Mouse (Mus musculus) E14TG2a.4 (cell line): ENCODE measurements at regions not wholly inside any gene's neighbourhood (a gene's known extent, or its start where the extent isn't known, plus 50 kb on each side); places are given as distances from the start of the nearest gene placed in this dataset.

Experiments
- H3K27me3 ChIP-seq: 2 replicates; pipeline ENCODE4 v1.6.1; 2014; ENCODE audit warnings: low read length, control low read depth; ENCODE audit not compliant: insufficient read depth
- H3K36me3 ChIP-seq: 2 replicates; pipeline ENCODE4 v1.6.1; 2014; ENCODE audit warnings: low read length, control low read depth; ENCODE audit not compliant: insufficient read depth
- H3K4me1 ChIP-seq: replicated peaks from 2 replicates; pipeline ENCODE4 v1.6.1; 2014; ENCODE audit warnings: low read depth, low read length, control low read depth
- H3K4me3 ChIP-seq: replicated peaks from 2 replicates; pipeline ENCODE4 v1.5.1; 2014; ENCODE audit warnings: mild to moderate bottlenecking, low read length
- H3K9me3 ChIP-seq: 2 replicates; pipeline ENCODE4 v1.6.1; 2014; ENCODE audit warnings: low read length, control low read depth
- CTCF ChIP-seq: conservative IDR thresholded peaks from 2 replicates; pipeline ENCODE4 v1.5.1; 2014; ENCODE audit warnings: low read length
- NANOG ChIP-seq: IDR thresholded peaks from 2 replicates; pipeline ENCODE4 v1.6.1; 2014; ENCODE audit warnings: borderline replicate concordance, low read length, mixed read lengths
- POU5F1 ChIP-seq: IDR thresholded peaks from 2 replicates; pipeline ENCODE4 v1.6.1; 2014; ENCODE audit warnings: low read length, borderline replicate concordance

- no peaks in the 10 kb centered on the region for H3K36me3 ChIP-seq
- H3K9me3 ChIP-seq, result no peaks in the 10 kb centered on the region
- H3K4me1 ChIP-seq, result no peaks in the 10 kb centered on the region
- no peak overlapping the region for H3K4me3 ChIP-seq
- TF ChIP-seq NANOG (no peak), CTCF (no peak), POU5F1 (no peak)
- H3K27me3 ChIP-seq, result no peaks in the 10 kb centered on the region
Observed at GRCm38 (mm10) chr10:100685748-100686147, 95.5 kb downstream of the 1700017N19Rik start.

- Histone ChIP-seq H3K36me3 (no peaks in the 10 kb centered on the region), H3K27me3 (no peaks in the 10 kb centered on the region), H3K4me1 (no peaks in the 10 kb centered on the region), H3K9me3 (no peaks in the 10 kb centered on the region), H3K4me3 (no peak overlapping the region)
- no peak for TF ChIP-seq CTCF
- TF ChIP-seq NANOG, result no peak
- no peak for TF ChIP-seq POU5F1
Observed at GRCm38 (mm10) chr10:100695944-100696343, 105.7 kb downstream of the 1700017N19Rik start.

- Histone ChIP-seq H3K4me1 (no peaks in the 10 kb centered on the region), H3K9me3 (no peaks in the 10 kb centered on the region), H3K36me3 (no peaks in the 10 kb centered on the region), H3K4me3 (no peak overlapping the region), H3K27me3 (no peaks in the 10 kb centered on the region)
- no peak for TF ChIP-seq POU5F1
- TF ChIP-seq CTCF, result no peak
- TF ChIP-seq NANOG, result no peak
Observed at GRCm38 (mm10) chr10:100699206-100699605, 108.9 kb downstream of the 1700017N19Rik start.

GRCm38 (mm10) chr10:100700281-100701205, 110.3 kb downstream of the 1700017N19Rik start:
- H3K4me3 ChIP-seq, result no peak overlapping the region
- no peaks in the 10 kb centered on the region for H3K27me3 ChIP-seq
- no peak for TF ChIP-seq POU5F1
- no peak for TF ChIP-seq CTCF
- TF ChIP-seq NANOG, result no peak
- H3K36me3 ChIP-seq, result no peaks in the 10 kb centered on the region
- no peaks in the 10 kb centered on the region for H3K9me3 ChIP-seq
- H3K4me1 ChIP-seq, result no peaks in the 10 kb centered on the region

GRCm38 (mm10) chr10:100701938-100702337, 111.7 kb downstream of the 1700017N19Rik start:
- TF ChIP-seq CTCF (no peak), NANOG (no peak), POU5F1 (no peak)

GRCm38 (mm10) chr10:100716084-100716667, 125.9 kb downstream of the 1700017N19Rik start:
- TF ChIP-seq NANOG, result no peak
- Histone ChIP-seq H3K4me1 (no peaks in the 10 kb centered on the region), H3K4me3 (no peak overlapping the region), H3K27me3 (no peaks in the 10 kb centered on the region), H3K9me3 (no peaks in the 10 kb centered on the region), H3K36me3 (no peaks in the 10 kb centered on the region)

More at GRCm38 (mm10) chr10:100701938-100702337, 111.7 kb downstream of the 1700017N19Rik start:
- H3K9me3 ChIP-seq, result no peaks in the 10 kb centered on the region
- H3K27me3 ChIP-seq, result no peaks in the 10 kb centered on the region
- no peaks in the 10 kb centered on the region for H3K36me3 ChIP-seq
- H3K4me1 ChIP-seq, result no peaks in the 10 kb centered on the region
- no peak overlapping the region for H3K4me3 ChIP-seq

GRCm38 (mm10) chr10:100718574-100718973, 128.3 kb downstream of the 1700017N19Rik start:
- H3K4me3 ChIP-seq, result no peak overlapping the region
- H3K9me3 ChIP-seq, result no peaks in the 10 kb centered on the region
- H3K4me1 ChIP-seq, result no peaks in the 10 kb centered on the region
- H3K36me3 ChIP-seq, result no peaks in the 10 kb centered on the region
- no peaks in the 10 kb centered on the region for H3K27me3 ChIP-seq
- TF ChIP-seq POU5F1, result no peak
- TF ChIP-seq NANOG, result no peak
- no peak for TF ChIP-seq CTCF

- Histone ChIP-seq H3K4me1 (no peaks in the 10 kb centered on the region), H3K27me3 (0 out of 2 replicates have a peak, but pooled peaks cover 2% of the 10 kb centered on the region), H3K9me3 (no peaks in the 10 kb centered on the region), H3K4me3 (no peak overlapping the region), H3K36me3 (no peaks in the 10 kb centered on the region)
- TF ChIP-seq POU5F1 (no peak), NANOG (no peak), CTCF (no peak)
Observed at GRCm38 (mm10) chr10:100741269-100741668, 151.0 kb downstream of the 1700017N19Rik start.

- H3K4me1 ChIP-seq, result no peaks in the 10 kb centered on the region
- no peaks in the 10 kb centered on the region for H3K9me3 ChIP-seq
- H3K27me3 ChIP-seq, result 0 out of 2 replicates have a peak, but pooled peaks cover 2% of the 10 kb centered on the region
- no peak for TF ChIP-seq POU5F1
- TF ChIP-seq NANOG, result no peak
- peak; percentile 83 for TF ChIP-seq CTCF
- H3K36me3 ChIP-seq, result no peaks in the 10 kb centered on the region
- H3K4me3 ChIP-seq, result no peak overlapping the region
Observed at GRCm38 (mm10) chr10:100742065-100742464, 151.8 kb downstream of the 1700017N19Rik start.
